Mouse (Mus musculus) urinary bladder, postnatal 4 days (tissue): ENCODE data around the gene Galnt6.
"Not testable (repeated sequence)": the region's sequence is repeated elsewhere in the genome, so short reads cannot be mapped to it uniquely, and the experiment has no call there.

Experiments
- DNase-seq, 2 experiments: peaks; one replicate each; pipeline ENCODE4 v3.0.0; 2021 to 2022; ENCODE audit warnings: low spot score in 2 of 2

Galnt6 gene

GRCm38 (mm10) chr15:100729281-100729985, at the start of gene Galnt6:
Galnt6 (minus strand) TSS chr15:100729376.
- no peak for DNase-seq

- DNase-seq, result peak in 1 of 2 experiments; percentile 47
Observed at GRCm38 (mm10) chr15:100777020-100778016, 48.1 kb upstream of the Galnt6 start.

GRCm38 (mm10) chr15:100776424-100776823, 47.2 kb upstream of the Galnt6 start:
- peak in 1 of 2 experiments; percentile 50 for DNase-seq

GRCm38 (mm10) chr15:100775189-100776166, 46.3 kb upstream of the Galnt6 start:
- no peak for DNase-seq

- not testable (repeated sequence) for DNase-seq
Observed at GRCm38 (mm10) chr15:100773859-100774258, 44.7 kb upstream of the Galnt6 start.

GRCm38 (mm10) chr15:100772685-100773084, 43.5 kb upstream of the Galnt6 start:
- no peak for DNase-seq

GRCm38 (mm10) chr15:100770338-100770737, 41.2 kb upstream of the Galnt6 start:
- no peak for DNase-seq

- not testable (repeated sequence) for DNase-seq
Observed at GRCm38 (mm10) chr15:100769023-100769422, 39.8 kb upstream of the Galnt6 start.

GRCm38 (mm10) chr15:100767851-100768250, 38.7 kb upstream of the Galnt6 start:
- DNase-seq, result no peak

- no peak for DNase-seq
Observed at GRCm38 (mm10) chr15:100766826-100767225, 37.6 kb upstream of the Galnt6 start.

- no peak for DNase-seq
Observed at GRCm38 (mm10) chr15:100764163-100764951, 35.2 kb upstream of the Galnt6 start.

- DNase-seq, result no peak
Observed at GRCm38 (mm10) chr15:100762649-100763048, 33.5 kb upstream of the Galnt6 start.

GRCm38 (mm10) chr15:100761419-100762185, 32.4 kb upstream of the Galnt6 start, which contains the start of gene Slc4a8:
Slc4a8 (plus strand) TSS chr15:100761747.
- peak; percentile 87 to 91 for DNase-seq

GRCm38 (mm10) chr15:100761036-100761418, 31.9 kb upstream of the Galnt6 start:
- DNase-seq, result no peak

GRCm38 (mm10) chr15:100759286-100759685, 30.1 kb upstream of the Galnt6 start:
- no peak for DNase-seq

GRCm38 (mm10) chr15:100757527-100757978, 28.4 kb upstream of the Galnt6 start:
- no peak for DNase-seq

GRCm38 (mm10) chr15:100755881-100756624, 26.9 kb upstream of the Galnt6 start:
- DNase-seq, result no peak

- DNase-seq, result no peak
Observed at GRCm38 (mm10) chr15:100755498-100755859, 26.3 kb upstream of the Galnt6 start.
